Mouse (Mus musculus) midbrain, embryonic 11.5 days (tissue): ENCODE results near the gene Tapbpl. TPM values are rescaled to one million over a fixed set of nuclear protein-coding genes. Genes with fewer than 3 reads are reported as not detected.

Source experiments
- ATAC-seq: fragments of 200-750 bp; cut with Nextera tagmentation; 2 replicates; pipeline ENCODE4 v1.8.0; 2017; ENCODE audit warnings: moderate TSS enrichment, moderate library complexity; ENCODE audit not compliant: low FRiP score
- DNase-seq: peaks from one replicate; pipeline ENCODE4 v3.0.0; 2015; ENCODE audit warnings: low spot score; ENCODE audit errors: missing footprints
- H3K27ac ChIP-seq: fragments of 300-500 bp; sonication (generic); 2 replicates; pipeline ENCODE4 v1.5.1; 2014; ENCODE audit warnings: low read depth, low read length
- H3K27me3 ChIP-seq: fragments of 300-500 bp; sonication (generic); 2 replicates; pipeline ENCODE4 v1.6.1; 2014; ENCODE audit warnings: mild to moderate bottlenecking, low read length, moderate library complexity, mixed read lengths; ENCODE audit not compliant: control insufficient read depth, insufficient read depth
- H3K36me3 ChIP-seq: fragments of 300-500 bp; sonication (generic); 2 replicates; pipeline ENCODE4 v1.6.1; 2014; ENCODE audit warnings: mild to moderate bottlenecking, low read length, moderate library complexity, mixed read lengths; ENCODE audit not compliant: control insufficient read depth, insufficient read depth
- H3K4me1 ChIP-seq: fragments of 300-500 bp; sonication (generic); 2 replicates; pipeline ENCODE4 v1.6.1; 2014; ENCODE audit warnings: low read length; ENCODE audit not compliant: control insufficient read depth, insufficient read depth
- H3K4me2 ChIP-seq: fragments of 300-500 bp; sonication (generic); 2 replicates; pipeline ENCODE4 v1.6.1; 2014; ENCODE audit warnings: mild to moderate bottlenecking, moderate library complexity
- H3K4me3 ChIP-seq: fragments of 300-500 bp; sonication (generic); 2 replicates; pipeline ENCODE4 v1.5.1; 2014; ENCODE audit warnings: low read depth, low read length
- H3K9ac ChIP-seq: fragments of 300-500 bp; sonication (generic); 2 replicates; pipeline ENCODE4 v1.6.1; 2014; ENCODE audit warnings: low read length
- H3K9me3 ChIP-seq: fragments of 300-500 bp; sonication (generic); 2 replicates; pipeline ENCODE4 v1.6.1; 2016; ENCODE audit warnings: low read length; ENCODE audit not compliant: control insufficient read depth
- WGBS: fragments of 180-500 bp; shearing (Covaris S2); extraction: QIAGEN DNeasy Blood & Tissue Kit; methylation state at CpG from one replicate; pipeline ENCODE4 v1.1.7; 2014; 5-methylcytosine and 5-hydroxymethylcytosine counted together
- polyA plus RNA-seq: library from polyadenylated mRNA; unstranded; fragments of >200 nt; fragmentation: Nextera tagmentation; extraction: Ambion mirVana; gene quantifications from 2 replicates; pipeline ENCODE4 v1.2.1, GENCODE M21; 2014

The Tapbpl gene
- polyA plus RNA-seq, 1 experiment from 2014 or later, result 1.6 TPM

DNA sequence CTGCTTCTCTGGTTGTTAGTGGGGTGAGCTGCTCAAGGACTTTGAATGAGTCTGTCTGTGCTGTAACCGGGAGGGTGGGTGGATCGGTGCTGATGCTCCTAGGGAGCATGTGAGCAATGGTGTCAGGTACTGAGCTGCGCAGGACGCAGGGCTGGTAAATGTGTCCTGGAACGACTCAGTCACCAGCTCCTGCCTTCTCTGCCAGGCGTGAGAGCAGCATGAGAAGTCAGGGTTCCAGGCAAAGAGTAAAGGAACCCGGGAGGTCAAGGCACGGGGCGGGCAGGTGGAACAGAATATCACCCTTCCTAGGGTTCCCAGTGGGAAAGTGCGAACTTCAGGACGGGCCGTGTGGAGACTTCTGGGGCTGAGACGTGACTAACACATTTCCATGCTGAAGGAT lies 34.4 kb upstream of the Tapbpl start:
- 81% methylated on average over 13 of the region's 13 CpGs for WGBS

DNA sequence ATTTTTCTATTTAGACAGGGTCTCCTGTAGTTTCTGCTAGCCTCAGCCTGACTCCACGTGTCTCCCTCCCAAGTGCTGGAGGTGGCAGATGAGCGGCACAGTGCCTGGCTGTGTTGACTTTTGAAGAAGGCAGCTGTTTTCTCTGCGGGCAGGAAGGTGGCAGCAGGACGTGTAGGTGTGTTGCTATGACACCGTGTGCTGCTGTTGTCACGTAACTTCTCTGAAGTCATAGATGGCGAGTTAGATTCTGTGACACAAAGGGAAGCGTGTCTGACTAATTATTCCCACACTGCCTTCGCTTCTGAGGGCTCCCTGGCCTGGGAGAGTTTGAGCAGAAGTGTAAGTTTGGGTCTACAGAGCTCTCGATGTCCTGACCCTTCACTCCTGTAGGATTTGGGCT lies 33.6 kb upstream of the Tapbpl start:
- WGBS, result 63% methylated on average over 10 of the region's 10 CpGs
- no peak overlapping the region for H3K4me3 ChIP-seq
- H3K4me1 ChIP-seq, result no peaks in the 10 kb centered on the region
- no peak overlapping the region for H3K4me2 ChIP-seq
- DNase-seq (peak; percentile 69), ATAC-seq (no peak)
- no peak overlapping the region for H3K27ac ChIP-seq
- H3K9me3 ChIP-seq, result no peaks in the 10 kb centered on the region
- no peak overlapping the region for H3K9ac ChIP-seq
- H3K27me3 ChIP-seq, result no peaks in the 10 kb centered on the region
- H3K36me3 ChIP-seq, result no peaks in the 10 kb centered on the region

More for the DNA sequence above, 34.4 kb upstream of the Tapbpl start:
- no peak overlapping the region for H3K9ac ChIP-seq
- H3K4me1 ChIP-seq, result no peaks in the 10 kb centered on the region
- H3K27me3 ChIP-seq, result no peaks in the 10 kb centered on the region
- no peaks in the 10 kb centered on the region for H3K9me3 ChIP-seq
- no peak for DNase-seq
- ATAC-seq, result no peak
- no peaks in the 10 kb centered on the region for H3K36me3 ChIP-seq
- no peak overlapping the region for H3K4me3 ChIP-seq
- no peak overlapping the region for H3K4me2 ChIP-seq
- no peak overlapping the region for H3K27ac ChIP-seq

GRCm38 (mm10) chr6:125264219-125264618 lies 32.6 kb upstream of the Tapbpl start:
- Histone ChIP-seq H3K27ac (no peak overlapping the region), H3K4me1 (no peaks in the 10 kb centered on the region), H3K4me2 (no peak overlapping the region), H3K9ac (no peak overlapping the region), H3K9me3 (no peaks in the 10 kb centered on the region), H3K36me3 (no peaks in the 10 kb centered on the region), H3K4me3 (no peak overlapping the region), H3K27me3 (no peaks in the 10 kb centered on the region)
- 89% methylated on average over 9 of the region's 9 CpGs for WGBS
- no peak for DNase-seq
- ATAC-seq, result no peak

- 82% methylated on average over 10 of the region's 10 CpGs for WGBS
- Histone ChIP-seq H3K9ac (no peak overlapping the region), H3K9me3 (no peaks in the 10 kb centered on the region), H3K27me3 (no peaks in the 10 kb centered on the region), H3K27ac (no peak overlapping the region), H3K36me3 (no peaks in the 10 kb centered on the region), H3K4me3 (no peak overlapping the region), H3K4me2 (no peak overlapping the region), H3K4me1 (no peaks in the 10 kb centered on the region)
- DNase-seq (no peak), ATAC-seq (no peak)
Observed at GRCm38 (mm10) chr6:125260006-125260555, 28.4 kb upstream of the Tapbpl start.

DNA sequence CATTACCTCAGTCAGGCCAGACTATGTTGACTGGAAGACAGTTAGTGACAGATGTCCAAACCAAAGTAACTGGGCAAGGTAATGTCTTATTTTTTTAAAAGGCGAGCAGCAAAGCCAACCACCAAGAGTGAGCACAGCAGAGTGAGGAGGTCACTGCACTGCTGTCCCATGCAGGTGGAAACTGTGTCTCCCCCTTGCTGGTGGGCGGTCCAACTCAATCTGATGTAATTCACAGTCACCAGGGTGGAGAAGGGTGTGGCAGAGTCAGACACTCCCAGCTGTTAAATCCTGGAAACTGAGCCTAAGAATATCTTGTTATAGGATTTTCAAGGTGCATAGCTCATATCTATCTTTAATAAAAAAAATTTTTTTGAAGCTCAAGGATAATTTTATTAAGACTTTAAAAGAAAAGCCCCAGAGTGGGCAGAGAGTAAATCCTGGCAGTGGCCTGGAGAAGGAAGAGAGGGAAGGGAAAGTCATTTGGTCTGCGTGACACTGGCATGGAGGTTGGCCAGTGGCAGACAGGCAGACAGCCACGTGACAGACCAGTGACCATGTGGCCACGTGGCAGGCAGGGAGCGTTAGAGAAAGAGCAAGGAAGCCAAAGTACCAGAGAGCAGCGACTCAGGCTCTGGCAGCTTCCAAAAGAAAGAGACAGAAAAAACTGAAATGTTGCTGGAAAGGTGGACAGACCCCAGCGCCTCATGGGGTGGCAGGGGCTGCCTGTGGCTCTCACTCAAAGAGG lies 24.7 kb upstream of the Tapbpl start:
- WGBS, result 79% methylated on average over 8 of the region's 8 CpGs
- ATAC-seq (no peak), DNase-seq (no peak)
- no peaks in the 10 kb centered on the region for H3K4me1 ChIP-seq
- no peak overlapping the region for H3K9ac ChIP-seq
- no peak overlapping the region for H3K4me2 ChIP-seq
- no peak overlapping the region for H3K4me3 ChIP-seq
- H3K27me3 ChIP-seq, result no peaks in the 10 kb centered on the region
- H3K9me3 ChIP-seq, result no peaks in the 10 kb centered on the region
- H3K27ac ChIP-seq, result no peak overlapping the region
- no peaks in the 10 kb centered on the region for H3K36me3 ChIP-seq

DNA sequence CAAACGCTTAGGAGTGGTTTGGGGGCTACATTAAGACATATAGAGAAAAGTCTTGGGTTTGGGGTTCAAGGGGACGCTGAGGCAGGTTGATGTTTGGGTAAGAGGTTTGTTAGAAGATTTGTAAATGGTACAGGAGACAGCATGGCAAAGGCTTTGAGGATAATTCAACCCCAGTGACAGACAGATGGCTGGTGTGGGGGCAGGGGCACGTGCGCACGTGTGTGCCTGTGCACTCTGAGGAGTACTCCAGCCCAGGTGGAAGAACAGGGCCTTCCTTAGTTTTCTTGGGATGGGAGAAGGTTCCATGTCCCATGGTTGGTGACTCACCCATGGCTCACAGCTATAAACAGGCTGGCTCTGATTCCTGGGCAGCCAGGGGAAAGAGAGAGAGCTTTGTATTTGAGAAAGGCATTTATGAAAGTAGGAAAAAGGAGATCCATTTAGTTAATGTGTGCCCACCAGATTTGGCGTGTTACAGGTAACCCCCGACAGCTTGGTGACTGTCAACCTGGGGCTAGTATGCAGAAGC lies 23.9 kb upstream of the Tapbpl start:
- no peak overlapping the region for H3K27ac ChIP-seq
- no peak overlapping the region for H3K9ac ChIP-seq
- H3K4me3 ChIP-seq, result no peak overlapping the region
- DNase-seq, result peak; percentile 33
- ATAC-seq, result no peak
- WGBS, result 91% methylated on average over 7 of the region's 7 CpGs
- no peaks in the 10 kb centered on the region for H3K36me3 ChIP-seq
- no peak overlapping the region for H3K4me2 ChIP-seq
- no peaks in the 10 kb centered on the region for H3K9me3 ChIP-seq
- no peaks in the 10 kb centered on the region for H3K4me1 ChIP-seq
- H3K27me3 ChIP-seq, result no peaks in the 10 kb centered on the region

- Histone ChIP-seq H3K9me3 (no peaks in the 10 kb centered on the region), H3K27ac (no peak overlapping the region), H3K4me2 (no peak overlapping the region), H3K4me1 (no peaks in the 10 kb centered on the region), H3K9ac (no peak overlapping the region), H3K36me3 (no peaks in the 10 kb centered on the region), H3K27me3 (no peaks in the 10 kb centered on the region), H3K4me3 (no peak overlapping the region)
- 80% methylated on average over 14 of the region's 14 CpGs for WGBS
- ATAC-seq (no peak), DNase-seq (peak; percentile 54)
Observed at GRCm38 (mm10) chr6:125253863-125254715, 22.4 kb upstream of the Tapbpl start.

- Histone ChIP-seq H3K4me3 (no peak overlapping the region), H3K27me3 (no peaks in the 10 kb centered on the region), H3K27ac (no peak overlapping the region), H3K36me3 (no peaks in the 10 kb centered on the region), H3K9ac (no peak overlapping the region), H3K4me1 (no peaks in the 10 kb centered on the region), H3K9me3 (no peaks in the 10 kb centered on the region), H3K4me2 (no peak overlapping the region)
- no peak for ATAC-seq
- WGBS, result 91% methylated on average over 8 of the region's 8 CpGs
- DNase-seq, result no peak
Observed at GRCm38 (mm10) chr6:125252711-125253110, 21.1 kb upstream of the Tapbpl start.

DNA sequence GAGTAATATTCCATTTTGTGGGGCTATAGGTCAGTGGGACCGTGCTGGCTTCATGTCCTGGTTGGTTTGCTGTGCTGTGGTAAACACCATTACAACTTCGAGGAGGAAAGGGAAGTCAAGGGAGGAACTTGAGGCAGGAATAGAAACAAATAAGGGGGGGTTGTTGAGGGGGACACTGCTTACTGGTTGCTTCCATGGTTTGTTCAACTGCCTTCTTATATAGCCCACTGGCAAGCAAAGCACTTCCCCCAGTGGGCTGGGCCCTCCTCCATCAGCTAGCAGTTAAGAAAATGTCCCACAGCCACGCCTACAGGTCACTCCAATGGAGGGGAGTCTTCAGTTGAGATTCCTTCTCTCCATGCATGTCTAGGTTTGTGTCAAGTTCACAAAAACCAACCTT lies 20.6 kb upstream of the Tapbpl start:
- Histone ChIP-seq H3K9me3 (no peaks in the 10 kb centered on the region), H3K9ac (no peak overlapping the region), H3K4me1 (no peaks in the 10 kb centered on the region), H3K36me3 (no peaks in the 10 kb centered on the region), H3K4me3 (no peak overlapping the region), H3K4me2 (no peak overlapping the region), H3K27ac (no peak overlapping the region), H3K27me3 (no peaks in the 10 kb centered on the region)
- 88% methylated on average over 3 of the region's 3 CpGs for WGBS
- no peak for ATAC-seq
- no peak for DNase-seq
